Mouse (Mus musculus) T-helper 1 cell (primary cell): ENCODE data around the gene Dhx16.

Experiments used
- in situ Hi-C: fragments of 300-600 bp; cut with MboI, MseI; formaldehyde crosslinking; loops from one replicate; pipeline ENCODE4 v1.15.1; 2025; ENCODE audit warnings: high pct_unique_total_duplicates

The Dhx16 gene

DNA sequence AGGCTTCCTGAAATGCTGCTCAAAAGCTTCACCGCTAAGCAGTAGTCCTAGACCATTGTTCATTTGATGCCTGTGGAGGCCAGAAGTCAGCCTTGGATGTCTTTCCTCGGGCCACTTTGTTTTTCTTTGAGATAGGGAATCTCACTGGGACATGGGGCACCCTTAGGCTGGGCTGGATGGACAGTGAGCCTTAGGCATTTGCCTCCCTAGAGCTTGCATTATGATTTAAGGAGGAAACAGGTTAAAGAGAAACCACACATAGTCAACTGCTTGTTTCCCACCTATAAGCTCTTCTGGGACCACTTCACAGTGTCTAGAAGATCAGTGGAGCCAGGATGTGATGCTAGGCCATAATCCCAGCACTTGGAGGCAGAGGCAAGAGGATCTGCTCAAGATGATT is 19.8 kb upstream of the Dhx16 start:
- in situ Hi-C loops: loop anchor here (25.0 kb wide), 1 partner anchor 1673 kb away; the partner anchor contains the start of genes Psmb8, Psmb9 and Tap1

DNA sequence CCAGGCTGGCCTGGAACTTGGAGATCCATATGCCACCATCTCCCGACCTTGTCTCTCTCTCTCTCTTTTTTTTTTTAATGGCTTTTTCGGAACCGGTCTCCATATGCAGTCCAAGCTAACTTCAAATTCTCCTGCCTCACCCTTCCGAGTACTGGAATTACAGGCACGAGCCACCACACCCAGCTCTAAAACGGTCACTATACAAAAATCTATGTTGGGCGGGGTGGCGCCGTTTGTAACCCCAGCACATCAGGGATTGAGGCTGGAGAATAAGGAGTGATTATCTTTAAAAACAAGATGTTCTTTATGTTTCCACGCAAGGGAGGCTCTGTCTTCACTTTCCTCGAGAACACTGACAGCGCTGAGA is 18.8 kb upstream of the Dhx16 start:
- in situ Hi-C loops: loop anchor here (25.0 kb wide), 1 partner anchor 1674 kb away; the partner anchor contains the start of genes Psmb8, Psmb9 and Tap1

DNA sequence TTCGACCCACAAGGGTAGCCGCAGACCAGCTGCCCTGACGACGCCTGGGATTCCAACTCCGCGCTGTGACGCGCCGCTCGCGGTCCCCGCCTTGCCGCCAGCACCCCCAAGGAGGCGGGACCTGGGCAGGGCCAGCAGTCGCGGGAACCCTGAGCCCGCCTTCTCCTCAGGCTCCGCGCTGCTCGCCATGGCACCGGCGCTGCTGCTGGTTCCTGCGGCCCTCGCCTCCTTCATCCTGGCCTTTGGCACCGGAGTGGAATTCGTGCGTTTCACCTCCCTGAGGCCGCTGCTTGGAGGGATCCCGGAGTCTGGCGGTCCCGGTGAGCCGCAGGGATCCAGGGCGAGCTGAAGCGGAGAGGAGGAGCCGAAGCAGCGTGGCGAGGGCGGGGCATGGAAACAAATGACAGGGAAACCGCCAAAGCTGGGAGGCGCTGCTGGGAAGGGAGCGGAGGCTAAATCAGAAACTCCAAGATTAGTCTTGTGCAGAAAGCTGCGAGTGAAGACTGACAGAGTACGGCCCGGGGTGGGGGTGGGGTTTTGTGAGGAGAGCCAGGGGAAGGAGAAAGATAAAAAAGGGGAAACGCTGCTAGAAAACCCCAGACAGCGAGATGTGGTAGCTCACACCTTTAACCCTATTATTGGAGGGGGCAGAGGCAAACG is 18.3 kb upstream of the Dhx16 start, which contains the start of gene Nrm:
Gene Nrm (plus strand): TSS at position 121 of the 660 bp plus-strand sequence.
- in situ Hi-C loops: loop anchor here (25.0 kb wide), 1 partner anchor 1674 kb away; the partner anchor contains the start of genes Psmb8, Psmb9 and Tap1

DNA sequence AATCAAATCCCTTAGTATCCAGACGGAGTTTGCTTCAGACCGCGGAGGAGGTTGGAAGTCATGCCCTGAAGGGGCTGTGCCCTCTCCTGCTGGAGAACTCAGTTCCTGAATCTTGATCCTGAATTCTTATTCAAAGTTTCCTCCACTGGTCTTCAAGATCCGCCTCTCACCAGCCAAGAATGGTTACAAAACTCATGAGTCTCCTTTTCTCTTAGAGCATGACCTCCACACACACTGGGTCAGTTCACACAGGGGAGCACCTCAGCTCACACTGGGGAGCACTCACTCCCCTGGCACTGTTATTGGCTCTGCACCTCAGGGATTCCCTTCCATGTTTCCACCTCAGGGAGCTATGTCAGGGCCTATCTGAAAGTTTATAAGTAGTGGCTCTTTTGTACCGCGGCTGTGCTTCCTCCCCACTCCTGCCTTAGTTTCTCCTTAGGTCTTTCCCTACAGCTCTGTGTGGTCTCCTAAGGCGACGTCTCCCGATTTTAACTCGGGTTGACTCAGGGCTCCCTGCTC is 14.7 kb upstream of the Dhx16 start:
- in situ Hi-C loops: loop anchor here (5.0 to 25.0 kb wide), 2 partner anchors 38 to 1678 kb away; partner anchors contain the start of genes Psmb8, Psmb9 and Tap1

DNA sequence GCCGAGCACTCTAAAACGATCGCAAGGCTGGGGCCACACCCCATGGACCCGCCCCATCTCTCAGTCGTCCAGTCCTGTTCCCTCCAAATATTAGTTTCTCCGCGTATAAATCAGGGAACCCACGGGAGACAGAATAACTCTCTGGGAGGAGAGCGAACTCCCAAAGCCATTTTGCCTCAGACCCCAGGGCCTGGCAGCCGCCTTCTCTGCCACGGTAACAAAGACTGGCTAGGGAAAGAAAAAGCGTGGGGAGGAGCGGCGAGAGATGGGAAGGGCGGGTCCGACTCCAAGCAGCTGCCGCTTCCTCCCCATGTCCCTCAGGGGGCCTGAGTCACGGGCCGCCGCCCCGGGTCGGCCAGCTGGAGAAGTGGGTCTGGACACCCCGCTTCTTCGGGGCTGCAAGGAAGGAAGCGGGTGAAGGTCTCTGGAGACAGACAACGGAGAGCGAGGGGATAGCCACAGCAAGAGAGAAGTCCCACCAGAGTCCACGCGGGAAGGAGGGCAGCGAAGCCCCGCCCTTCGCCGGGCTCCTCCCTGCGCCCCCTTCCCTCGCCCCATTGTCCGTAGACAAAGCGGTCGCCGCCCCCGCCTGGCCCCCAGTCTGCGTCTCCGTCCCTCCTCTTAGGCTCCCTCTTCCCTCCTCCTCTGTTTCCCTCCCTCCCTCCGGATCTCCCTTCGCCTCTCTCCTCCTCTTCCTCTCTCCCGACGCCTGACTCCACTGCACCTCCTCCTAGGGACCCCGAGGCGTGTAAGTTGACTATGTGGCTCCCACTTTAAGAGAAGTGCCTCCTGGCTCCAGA is 13.9 kb upstream of the Dhx16 start, which contains the start of gene Ppp1r18:
Gene Ppp1r18 (plus strand): TSS at position 113 of the 800 bp plus-strand sequence.
- in situ Hi-C loops: loop anchor here (5.0 to 25.0 kb wide), 2 partner anchors 38 to 1678 kb away; partner anchors contain the start of genes Psmb8, Psmb9 and Tap1

DNA sequence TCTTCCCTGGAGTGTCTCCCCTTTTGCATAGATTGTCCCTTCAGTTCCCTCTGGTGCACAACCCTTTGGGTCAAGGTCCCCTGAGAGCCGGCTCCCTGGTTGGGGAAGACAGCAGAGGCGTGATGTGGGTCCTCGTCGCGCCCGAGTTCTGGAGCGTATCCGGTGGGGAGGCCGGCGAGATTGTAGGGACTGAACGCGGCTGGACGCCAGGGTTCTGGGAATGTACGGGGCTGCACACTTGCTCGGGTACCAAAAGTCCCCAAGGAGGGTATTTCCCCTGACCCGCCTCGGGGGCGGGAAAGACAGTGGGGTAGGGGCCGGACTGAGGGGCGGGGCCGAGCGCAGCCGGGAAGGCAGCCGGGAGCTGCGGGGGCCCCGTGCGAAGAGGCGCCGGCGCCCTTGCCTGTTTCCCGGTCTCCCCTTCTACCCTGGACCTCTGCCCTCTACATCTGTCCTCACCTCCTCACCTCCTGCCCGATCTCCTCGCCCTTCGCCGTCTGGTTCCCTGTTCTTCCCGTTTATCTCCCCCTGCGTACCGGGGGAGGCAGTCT is 13.3 kb upstream of the Dhx16 start:
- in situ Hi-C loops: loop anchor here (5.0 to 25.0 kb wide), 2 partner anchors 39 to 1679 kb away; partner anchors contain the start of genes Psmb8, Psmb9 and Tap1

DNA sequence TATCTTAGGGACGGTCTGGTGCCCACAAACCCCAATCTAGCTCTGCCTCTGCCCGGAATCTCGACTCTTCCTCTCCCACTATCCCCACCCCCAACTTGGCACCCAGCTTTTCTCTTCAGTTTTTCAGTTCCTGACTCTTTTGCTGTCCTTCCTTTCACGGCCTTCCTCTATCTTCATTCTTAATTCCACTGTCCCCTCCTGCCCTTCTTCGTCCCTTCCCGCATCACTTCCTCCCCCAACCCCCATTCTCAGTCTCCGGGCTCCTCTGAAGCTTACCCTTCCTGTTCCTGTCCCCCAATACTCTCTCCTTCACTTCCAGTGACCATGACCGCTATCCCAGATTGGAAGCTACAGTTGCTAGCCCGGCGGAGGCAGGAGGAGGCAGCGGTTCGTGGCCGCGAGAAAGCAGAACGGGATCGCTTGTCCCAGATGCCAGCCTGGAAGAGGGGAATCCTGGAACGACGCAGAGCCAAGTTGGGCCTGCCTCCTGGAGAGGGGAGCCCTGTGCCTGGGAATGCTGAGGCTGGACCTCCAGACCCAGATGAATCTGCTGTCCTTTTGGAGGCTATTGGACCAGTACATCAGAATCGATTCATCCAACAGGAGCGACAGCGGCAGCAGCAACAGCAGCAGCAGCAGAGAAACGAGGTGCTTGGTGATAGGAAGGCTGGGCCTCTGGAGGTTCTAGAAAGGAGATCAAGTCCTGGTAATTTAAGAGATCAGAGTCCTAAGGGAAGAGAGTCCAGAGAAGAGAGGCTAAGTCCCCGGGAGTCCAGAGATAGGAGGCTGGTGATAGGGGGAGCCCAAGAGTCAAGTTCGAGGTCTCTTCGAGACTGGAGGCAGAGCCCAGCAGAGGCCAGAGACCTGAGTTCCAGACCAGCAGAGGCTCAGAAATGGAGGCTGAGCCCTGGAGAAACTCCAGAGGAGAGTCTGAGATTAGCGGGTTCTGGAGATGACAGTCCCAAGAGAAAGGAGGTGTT is 12.4 kb upstream of the Dhx16 start:
- in situ Hi-C loops: loop anchor here (5.0 to 25.0 kb wide), 2 partner anchors 40 to 1680 kb away; partner anchors contain the start of genes Psmb8, Psmb9 and Tap1

DNA sequence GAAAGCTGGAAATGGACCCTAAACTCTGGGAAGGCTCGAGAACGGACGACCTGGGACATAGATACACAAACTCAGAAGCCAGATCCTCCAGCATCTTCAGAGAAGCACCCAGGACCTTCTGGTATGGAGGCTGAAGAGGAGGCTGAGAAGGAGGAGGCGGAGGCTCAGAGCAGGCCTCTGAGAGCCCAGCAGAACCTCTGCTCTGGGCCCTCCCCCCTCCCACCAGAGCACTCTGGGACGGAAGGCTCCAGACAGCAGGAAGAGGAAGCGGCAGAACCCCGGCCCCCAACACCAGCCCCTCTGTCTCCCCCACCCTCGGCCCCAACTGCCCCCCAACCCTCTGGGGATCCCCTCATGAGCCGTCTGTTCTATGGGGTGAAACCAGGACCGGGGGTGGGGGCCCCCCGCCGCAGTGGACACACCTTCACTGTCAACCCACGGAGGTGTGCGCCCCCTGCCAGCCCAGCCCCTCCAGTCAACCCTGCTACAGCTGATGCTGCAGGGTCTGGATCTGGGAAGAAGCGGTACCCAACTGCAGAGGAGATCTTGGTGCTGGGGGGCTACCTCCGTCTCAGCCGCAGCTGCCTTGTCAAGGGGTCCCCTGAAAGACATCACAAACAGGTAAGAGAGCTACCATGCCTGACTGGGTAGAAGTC is 11.3 kb upstream of the Dhx16 start:
- in situ Hi-C loops: loop anchor here (5.0 to 25.0 kb wide), 2 partner anchors 41 to 1681 kb away; partner anchors contain the start of genes Psmb8, Psmb9 and Tap1

DNA sequence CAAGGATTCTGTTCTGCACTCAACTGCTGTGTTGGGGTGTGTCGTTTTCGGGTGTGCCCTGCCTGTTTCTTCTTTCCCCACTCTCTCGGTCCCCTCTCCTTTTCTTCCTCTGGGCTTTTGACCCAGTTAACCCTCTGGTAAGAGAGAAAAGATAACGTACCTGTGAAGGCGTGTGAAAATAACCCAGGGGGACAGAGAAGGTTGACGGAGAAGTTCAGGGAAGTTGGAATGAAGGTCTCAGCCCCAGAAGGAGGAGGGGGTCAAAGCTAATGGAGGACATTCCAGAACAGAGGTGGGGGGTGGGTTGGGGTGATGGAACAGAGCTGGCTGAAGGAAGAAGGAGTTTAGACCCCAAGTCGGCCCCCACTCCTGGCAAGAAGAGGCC is 10.7 kb upstream of the Dhx16 start:
- in situ Hi-C loops: loop anchor here (5.0 to 25.0 kb wide), 2 partner anchors 42 to 1682 kb away; partner anchors contain the start of genes Psmb8, Psmb9 and Tap1

DNA sequence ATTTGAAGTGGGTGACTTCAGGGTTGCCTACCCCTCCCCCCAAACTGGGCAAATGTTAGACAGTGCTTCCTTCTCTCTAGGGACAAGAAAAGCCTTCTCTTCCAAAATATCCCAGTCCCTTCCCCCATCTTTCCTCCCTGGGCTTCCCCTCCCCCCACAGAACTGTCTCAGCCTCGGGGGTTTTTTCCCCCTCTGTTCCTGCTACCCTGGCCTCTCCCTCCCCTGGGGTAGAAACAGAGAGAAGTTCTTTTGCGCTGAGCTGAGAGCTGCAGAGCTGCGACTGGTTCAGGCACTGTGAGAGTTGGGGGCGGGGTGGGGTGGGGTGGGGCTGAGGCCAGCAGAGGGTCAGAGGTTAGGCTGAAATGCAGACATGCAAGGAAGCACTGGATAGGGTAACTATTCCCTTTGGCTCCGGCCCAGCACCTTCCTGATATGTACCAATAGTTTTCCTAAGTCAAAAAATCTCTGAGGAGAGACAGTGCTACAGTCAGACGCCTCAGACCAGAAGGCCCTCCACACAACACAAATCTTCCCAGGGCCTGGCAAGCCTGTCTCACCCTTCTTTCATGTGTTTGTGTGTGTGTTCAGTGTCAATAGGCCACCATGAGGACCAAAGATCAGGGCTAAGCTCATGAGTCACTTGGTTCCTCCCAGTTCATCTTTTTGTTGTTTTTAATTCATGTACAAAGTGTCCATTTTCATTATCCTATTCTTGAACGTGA is 10.1 kb upstream of the Dhx16 start:
- in situ Hi-C loops: loop anchor here (5.0 to 25.0 kb wide), 2 partner anchors 42 to 1682 kb away; partner anchors contain the start of genes Psmb8, Psmb9 and Tap1

DNA sequence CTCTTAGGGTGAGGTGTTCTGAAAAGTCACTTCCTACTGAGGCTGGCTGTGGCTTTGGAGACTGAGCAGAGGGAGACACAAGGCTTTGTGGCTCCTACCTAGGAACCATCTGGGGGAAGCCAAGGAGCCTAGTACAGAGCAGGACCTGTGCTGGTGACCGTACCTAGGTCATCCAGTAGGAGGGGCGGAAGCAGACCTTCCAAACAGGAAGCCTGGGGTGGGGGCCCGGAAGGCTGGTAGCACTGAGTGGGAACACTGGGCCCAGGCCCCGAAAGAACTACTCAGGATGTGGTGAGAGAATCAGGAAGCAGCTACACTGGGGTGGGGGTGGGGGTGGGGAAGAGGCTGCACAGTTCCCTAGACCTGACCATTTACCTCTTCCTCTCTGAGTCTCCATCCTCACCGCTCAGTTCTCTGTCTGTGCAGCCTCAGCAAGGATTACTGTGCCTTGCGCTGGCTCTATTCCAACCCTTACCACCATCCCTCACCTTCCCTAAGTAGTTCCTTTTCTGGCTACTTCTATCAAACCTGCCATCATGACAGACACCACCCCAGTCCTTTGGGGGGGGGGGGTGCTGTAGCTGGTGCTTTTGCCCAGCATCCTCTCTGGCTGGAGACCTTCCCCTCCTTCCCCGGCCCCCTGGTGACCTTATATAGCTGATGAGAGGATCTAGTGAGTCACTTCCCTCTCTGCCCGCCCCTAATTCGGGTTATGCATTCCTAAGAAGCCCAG is 9.3 kb upstream of the Dhx16 start:
- in situ Hi-C loops: loop anchor here (25.0 kb wide), 1 partner anchor 1683 kb away; the partner anchor contains the start of genes Psmb8, Psmb9 and Tap1

DNA sequence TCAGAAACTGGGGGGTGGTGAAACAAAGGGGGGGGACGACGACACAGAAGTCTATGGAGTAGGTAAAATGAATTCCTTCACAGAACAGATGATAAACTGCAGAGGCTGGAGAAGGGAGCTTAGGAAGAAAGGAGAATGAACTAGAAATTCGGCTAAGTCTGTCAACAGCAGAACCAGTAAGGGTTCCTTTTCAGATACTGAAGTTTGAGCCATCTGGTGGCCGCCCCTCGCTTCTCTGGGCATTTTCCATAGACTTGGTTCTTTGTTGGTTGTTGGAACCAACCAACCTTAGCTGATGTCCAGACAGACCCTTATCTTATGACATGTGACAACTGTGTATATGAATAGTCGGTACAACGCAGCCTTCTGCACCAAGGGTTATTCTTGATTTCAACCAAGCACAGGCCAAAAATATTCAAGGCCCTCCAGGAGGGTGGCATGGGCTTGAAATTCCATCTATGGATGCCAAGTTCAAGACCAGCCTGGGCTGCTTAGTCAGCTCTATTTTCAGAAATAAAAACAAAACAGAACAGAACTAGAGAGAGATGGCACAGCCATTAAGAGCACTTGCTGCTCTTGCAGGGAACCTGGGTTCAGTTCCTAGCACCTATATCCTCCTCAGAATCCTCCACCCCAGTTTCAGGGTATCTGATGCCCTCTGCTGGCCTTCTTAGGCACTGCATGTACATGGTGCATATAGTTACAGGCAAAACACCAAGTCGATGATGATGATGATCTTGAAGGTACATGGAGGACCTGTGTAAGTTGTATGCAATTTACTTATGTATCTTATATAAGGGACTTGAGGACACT is 8.5 kb upstream of the Dhx16 start:
- in situ Hi-C loops: loop anchor here (25.0 kb wide), 1 partner anchor 1684 kb away; the partner anchor contains the start of genes Psmb8, Psmb9 and Tap1

DNA sequence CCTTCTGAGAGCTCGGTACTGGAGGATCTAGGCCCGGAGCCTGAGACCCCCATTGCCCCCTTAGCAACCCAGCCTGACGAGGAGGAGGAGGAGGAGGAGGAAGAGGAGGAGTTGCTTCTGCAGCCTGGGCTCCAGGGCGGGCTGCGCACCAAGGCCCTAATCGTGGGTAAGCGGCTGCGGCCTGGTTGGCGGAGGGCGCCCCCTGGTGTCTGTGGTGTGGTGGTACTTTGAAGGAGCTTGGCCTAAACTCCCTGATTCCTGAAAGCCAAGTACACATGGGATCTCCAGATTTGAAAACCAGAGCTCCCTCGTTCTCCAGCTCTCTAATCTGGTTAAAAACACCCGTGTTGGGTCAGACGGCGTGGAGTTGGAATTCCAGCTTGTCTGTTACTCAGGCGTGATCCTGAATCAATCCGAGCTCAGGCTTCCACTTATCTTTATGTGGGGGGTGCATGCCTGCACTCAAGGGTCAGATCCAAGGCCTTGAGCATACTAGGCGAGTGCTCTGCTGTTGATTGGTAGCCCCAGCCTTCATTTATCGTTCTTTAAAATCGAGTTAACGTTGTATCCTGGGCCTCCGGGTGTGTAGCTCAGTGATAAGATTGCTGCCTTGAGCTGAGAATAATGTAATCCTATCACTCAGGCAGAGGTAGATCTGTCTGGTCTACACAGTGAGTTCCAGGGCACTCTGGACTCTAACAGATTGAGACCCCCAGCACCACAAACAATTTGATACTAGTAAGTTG is 5.7 kb upstream of the Dhx16 start:
- in situ Hi-C loops: loop anchor here (25.0 kb wide), 1 partner anchor 1687 kb away; the partner anchor contains the start of genes Psmb8, Psmb9 and Tap1

DNA sequence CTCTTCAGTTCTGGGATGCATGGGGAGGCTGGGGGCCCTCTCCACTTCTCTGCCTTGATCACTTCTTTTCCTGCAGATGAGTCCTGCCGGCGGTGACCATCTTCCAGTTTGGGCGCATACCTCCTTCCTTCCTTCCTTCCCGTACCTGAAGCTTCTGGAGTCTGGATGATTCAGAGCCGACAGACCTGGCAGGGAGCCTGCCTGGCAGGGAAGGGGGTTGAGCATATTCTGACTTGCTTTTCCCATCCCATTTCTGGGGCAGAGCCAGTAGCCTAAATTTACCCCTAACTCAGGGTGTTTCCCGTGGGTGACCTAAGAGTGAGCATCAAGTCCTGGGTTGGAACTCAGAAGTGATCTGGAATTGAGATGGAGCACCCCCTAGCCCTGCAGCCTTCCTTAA is 4.9 kb upstream of the Dhx16 start:
- in situ Hi-C loops: loop anchor here (25.0 kb wide), 1 partner anchor 1687 kb away; the partner anchor contains the start of genes Psmb8, Psmb9 and Tap1

DNA sequence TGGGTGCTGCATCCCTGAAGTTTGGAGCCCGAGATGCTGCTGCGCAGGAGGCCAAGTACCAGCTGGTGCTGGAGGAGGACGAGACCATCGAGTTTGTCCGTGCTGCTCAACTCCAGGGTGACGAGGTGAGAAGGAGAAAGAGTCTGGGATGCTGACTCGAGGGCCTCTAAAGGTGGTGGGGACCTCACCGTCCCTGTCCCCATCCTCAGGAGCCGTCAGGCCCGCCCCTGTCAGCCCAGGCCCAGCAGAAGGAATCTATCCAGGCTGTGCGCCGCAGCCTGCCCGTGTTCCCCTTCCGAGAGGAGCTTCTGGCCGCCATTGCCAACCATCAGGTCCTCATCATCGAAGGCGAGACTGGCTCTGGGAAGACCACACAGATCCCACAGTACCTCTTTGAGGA is 3.3 kb downstream of the Dhx16 start:
- in situ Hi-C loops: no loop called here

DNA sequence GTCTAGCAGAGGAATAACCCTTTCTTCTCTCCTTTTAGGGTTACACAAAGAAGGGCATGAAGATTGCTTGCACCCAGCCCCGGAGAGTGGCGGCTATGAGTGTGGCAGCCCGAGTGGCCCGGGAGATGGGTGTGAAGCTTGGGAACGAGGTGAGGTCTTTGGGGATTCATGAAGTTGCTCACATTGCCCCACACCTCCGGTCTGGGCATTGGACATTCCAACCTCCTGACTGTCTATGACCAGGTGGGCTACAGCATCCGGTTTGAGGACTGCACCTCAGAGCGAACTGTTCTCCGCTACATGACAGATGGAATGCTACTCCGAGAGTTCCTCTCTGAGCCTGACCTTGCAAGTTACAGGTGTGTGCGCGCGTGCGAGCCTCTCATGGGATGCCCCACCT is 4.2 kb downstream of the Dhx16 start:
- in situ Hi-C loops: no loop called here
